Mouse (Mus musculus) stomach, postnatal 0 days (tissue): ENCODE measurements around the gene Enpep. TPM values are rescaled to one million over a fixed set of nuclear protein-coding genes. Genes with fewer than 3 reads are reported as not detected.

Experiments used
- ATAC-seq: fragments of 200-750 bp; cut with Nextera tagmentation; 2 replicates; pipeline ENCODE4 v1.8.0; 2017; ENCODE audit not compliant: low FRiP score, low TSS enrichment
- DNase-seq: peaks from one replicate; pipeline ENCODE4 v3.0.0-alpha.2; 2016; ENCODE audit warnings: low spot score
- H3K27ac ChIP-seq: fragments of 300-500 bp; sonication (generic); replicated peaks from 2 replicates; pipeline ENCODE4 v1.5.1; 2014; ENCODE audit warnings: mild to moderate bottlenecking, control low read depth
- H3K27me3 ChIP-seq: fragments of 300-500 bp; sonication (generic); 2 replicates; pipeline ENCODE4 v1.6.1; 2014; ENCODE audit warnings: low read length; ENCODE audit not compliant: control insufficient read depth, insufficient read depth
- H3K36me3 ChIP-seq: fragments of 300-500 bp; sonication (generic); 2 replicates; pipeline ENCODE4 v1.6.1; 2014; ENCODE audit warnings: low read length, mixed read lengths; ENCODE audit not compliant: control insufficient read depth, insufficient read depth
- H3K4me1 ChIP-seq: fragments of 300-500 bp; sonication (generic); replicated peaks from 2 replicates; pipeline ENCODE4 v1.6.1; 2014; ENCODE audit warnings: antibody characterized with exemption; ENCODE audit not compliant: control insufficient read depth, insufficient read depth
- H3K4me2 ChIP-seq: fragments of 300-500 bp; sonication (generic); replicated peaks from 2 replicates; pipeline ENCODE4 v1.6.1; 2014; ENCODE audit warnings: low read depth, mild to moderate bottlenecking, control low read depth, moderate library complexity
- H3K4me3 ChIP-seq: fragments of 300-500 bp; sonication (generic); 2 replicates; pipeline ENCODE4 v1.5.1; 2014; ENCODE audit warnings: low read depth, low read length, control low read depth
- H3K9ac ChIP-seq: fragments of 300-500 bp; sonication (generic); 2 replicates; pipeline ENCODE4 v1.6.1; 2014; ENCODE audit warnings: mild to moderate bottlenecking, low read length, control low read depth, mixed read lengths
- H3K9me3 ChIP-seq: fragments of 300-500 bp; sonication (generic); 2 replicates; pipeline ENCODE4 v1.6.1; 2016; ENCODE audit warnings: low read length; ENCODE audit not compliant: control insufficient read depth
- CTCF ChIP-seq: IDR thresholded peaks from 2 replicates; pipeline ENCODE4 v1.5.1; 2016; ENCODE audit warnings: antibody characterized with exemption, low read depth, mild to moderate bottlenecking, moderate library complexity
- EP300 ChIP-seq: optimal IDR thresholded peaks from 2 replicates; pipeline ENCODE3; 2016; ENCODE audit warnings: antibody characterized with exemption
- WGBS: fragments of 180-500 bp; shearing (Covaris S2); extraction: QIAGEN DNeasy Blood & Tissue Kit; methylation state at CpG from one replicate; pipeline ENCODE4 v1.1.7; 2014; 5-methylcytosine and 5-hydroxymethylcytosine counted together
- polyA plus RNA-seq: library from polyadenylated mRNA; unstranded; fragments of >200 nt; fragmentation: Nextera tagmentation; extraction: Ambion mirVana; gene quantifications from 2 replicates; pipeline ENCODE4 v1.2.1, GENCODE M21; 2015

Gene Enpep
- polyA plus RNA-seq, 1 experiment from 2014 or later: 6.3 TPM

DNA sequence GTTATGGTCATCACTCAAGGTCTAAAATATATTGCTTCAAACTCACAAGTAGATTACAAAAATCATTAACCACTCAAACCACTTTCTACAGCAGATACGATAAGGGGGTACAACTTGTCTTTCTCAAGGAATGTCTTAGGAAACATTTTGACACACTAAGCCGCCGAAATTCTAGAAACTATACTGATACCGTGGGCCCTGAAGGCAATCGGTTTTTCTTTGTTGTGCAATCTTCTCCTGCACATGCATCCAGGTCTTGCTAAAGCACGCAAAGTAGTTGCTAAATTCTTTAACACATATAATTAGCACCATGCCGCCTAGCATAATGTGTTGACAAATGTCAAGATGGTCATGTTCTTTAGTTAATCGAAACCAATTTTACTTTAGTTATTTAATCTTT lies 53.1 kb downstream of the Enpep start:
- Histone ChIP-seq H3K4me2 (no peak overlapping the region), H3K27ac (no peak overlapping the region), H3K4me1 (no peaks in the 10 kb centered on the region), H3K4me3 (no peak overlapping the region), H3K27me3 (no peaks in the 10 kb centered on the region), H3K36me3 (no peaks in the 10 kb centered on the region), H3K9me3 (no peaks in the 10 kb centered on the region), H3K9ac (no peak overlapping the region)
- TF ChIP-seq CTCF (no peak), EP300 (no peak)
- DNase-seq: no peak
- ATAC-seq: no peak
- WGBS: 88% methylated on average over 8 of the region's 8 CpGs

DNA sequence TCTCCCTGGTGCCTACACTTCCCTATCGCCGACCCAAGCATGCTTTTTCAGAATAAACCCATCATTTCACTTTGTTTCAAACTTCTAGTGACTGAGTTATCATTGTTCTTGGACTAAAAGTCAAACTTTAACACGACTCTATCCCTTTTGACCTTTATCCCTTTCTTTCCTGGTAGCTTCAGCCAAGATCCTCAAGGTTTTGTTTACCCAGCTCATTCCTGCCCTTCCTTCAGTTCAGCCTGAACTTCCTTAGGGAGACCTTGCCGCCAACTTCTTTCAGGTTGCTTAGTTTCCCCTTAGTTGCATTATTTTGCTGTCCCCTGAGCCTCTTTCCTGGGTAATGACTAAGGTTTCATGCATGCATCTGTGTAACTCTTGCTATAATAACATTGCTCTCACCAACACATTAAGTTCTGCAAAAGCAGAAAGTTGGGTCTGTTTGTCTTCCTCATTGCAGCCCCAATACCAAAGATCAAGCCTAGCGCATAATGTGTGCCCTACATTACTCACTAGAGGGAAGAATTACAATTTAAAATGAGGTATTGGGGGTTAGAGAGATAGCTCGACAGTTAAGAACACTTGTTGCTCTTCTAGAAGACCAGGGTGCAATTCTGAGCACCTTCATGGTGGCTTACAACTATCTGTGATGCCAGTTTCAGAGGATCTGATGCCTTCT lies 59.2 kb downstream of the Enpep start:
- WGBS: 57% methylated on average over 6 of the region's 6 CpGs

DNA sequence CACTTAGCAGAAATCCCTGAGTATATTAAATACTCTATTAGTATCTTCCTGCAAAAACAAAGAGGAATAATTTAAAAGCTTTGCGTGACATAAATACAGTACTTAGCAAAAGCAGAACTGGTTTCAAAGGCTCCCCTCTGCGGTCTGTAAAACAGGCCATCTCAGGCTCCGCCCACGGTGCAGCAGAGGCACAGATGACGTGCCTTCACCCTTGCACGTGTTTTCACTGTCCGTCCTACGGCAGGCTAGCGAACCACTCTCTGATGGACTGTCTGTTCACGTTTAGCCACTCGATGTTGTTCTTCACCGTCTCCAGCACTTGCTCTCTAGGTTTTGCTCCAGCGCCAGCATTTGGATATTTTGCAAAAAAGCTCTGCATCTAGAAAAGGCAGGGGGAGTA lies 62.5 kb downstream of the Enpep start:
- H3K36me3 ChIP-seq: no peaks in the 10 kb centered on the region
- no peak overlapping the region for H3K27ac ChIP-seq
- H3K9me3 ChIP-seq: no peaks in the 10 kb centered on the region
- no peak overlapping the region for H3K4me2 ChIP-seq
- no peak overlapping the region for H3K4me3 ChIP-seq
- DNase-seq (no peak), ATAC-seq (no peak)
- H3K9ac ChIP-seq: no peak overlapping the region
- H3K4me1 ChIP-seq: no peaks in the 10 kb centered on the region
- H3K27me3 ChIP-seq: no peaks in the 10 kb centered on the region
- TF ChIP-seq EP300: no peak
- TF ChIP-seq CTCF: no peak
- WGBS: 51% methylated on average over 13 of the region's 13 CpGs

More for the DNA sequence above, 59.2 kb downstream of the Enpep start:
- no peak overlapping the region for H3K27ac ChIP-seq
- H3K36me3 ChIP-seq: no peaks in the 10 kb centered on the region
- ATAC-seq: no peak
- no peak overlapping the region for H3K4me2 ChIP-seq
- no peaks in the 10 kb centered on the region for H3K9me3 ChIP-seq
- TF ChIP-seq CTCF (no peak), EP300 (no peak)
- no peak overlapping the region for H3K4me3 ChIP-seq
- no peaks in the 10 kb centered on the region for H3K27me3 ChIP-seq
- no peak overlapping the region for H3K9ac ChIP-seq
- no peak for DNase-seq
- H3K4me1 ChIP-seq: no peaks in the 10 kb centered on the region

DNA sequence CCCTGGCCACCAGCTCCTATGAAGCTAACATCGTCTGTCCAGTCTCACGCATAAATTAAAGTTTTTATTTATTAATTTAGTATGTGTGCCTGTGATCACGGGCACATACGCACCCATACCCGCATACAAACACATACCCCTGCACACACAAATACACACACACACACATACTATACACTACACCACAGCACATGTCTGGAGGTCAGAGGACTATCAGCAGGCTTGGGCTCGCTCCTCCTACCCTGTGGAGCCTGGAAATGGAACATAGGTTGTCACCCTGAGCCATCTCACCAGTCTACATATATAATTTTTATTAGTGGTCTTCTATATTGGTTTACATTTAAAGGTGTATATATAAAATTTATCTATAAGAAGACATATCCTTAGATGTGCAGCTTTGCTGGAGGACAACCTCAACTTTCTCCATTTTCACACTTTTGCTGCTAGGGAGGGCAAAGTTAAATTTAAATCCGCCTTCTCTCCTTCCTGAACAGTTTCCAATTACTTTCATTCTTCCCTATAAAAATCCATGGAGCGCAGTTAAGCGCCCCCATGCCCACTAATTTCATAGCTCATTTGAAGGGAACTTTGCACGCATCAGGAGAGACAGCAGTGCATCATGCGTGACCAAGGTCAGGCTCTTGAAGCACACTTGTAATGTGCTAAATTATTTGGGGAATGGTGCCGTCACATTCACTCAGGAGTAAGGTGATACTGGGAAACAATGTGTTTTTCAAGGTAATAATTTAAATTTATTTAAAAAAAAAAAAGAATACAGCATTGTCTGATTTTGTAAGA lies 63.4 kb downstream of the Enpep start:
- Histone ChIP-seq H3K4me1 (no peaks in the 10 kb centered on the region), H3K36me3 (no peaks in the 10 kb centered on the region), H3K4me2 (no peak overlapping the region), H3K27ac (no peak overlapping the region), H3K27me3 (no peaks in the 10 kb centered on the region), H3K9me3 (no peaks in the 10 kb centered on the region), H3K9ac (no peak overlapping the region), H3K4me3 (no peak overlapping the region)
- TF ChIP-seq CTCF (no peak), EP300 (no peak)
- 95% methylated on average over 12 of the region's 12 CpGs for WGBS
- no peak for DNase-seq
- ATAC-seq: no peak

DNA sequence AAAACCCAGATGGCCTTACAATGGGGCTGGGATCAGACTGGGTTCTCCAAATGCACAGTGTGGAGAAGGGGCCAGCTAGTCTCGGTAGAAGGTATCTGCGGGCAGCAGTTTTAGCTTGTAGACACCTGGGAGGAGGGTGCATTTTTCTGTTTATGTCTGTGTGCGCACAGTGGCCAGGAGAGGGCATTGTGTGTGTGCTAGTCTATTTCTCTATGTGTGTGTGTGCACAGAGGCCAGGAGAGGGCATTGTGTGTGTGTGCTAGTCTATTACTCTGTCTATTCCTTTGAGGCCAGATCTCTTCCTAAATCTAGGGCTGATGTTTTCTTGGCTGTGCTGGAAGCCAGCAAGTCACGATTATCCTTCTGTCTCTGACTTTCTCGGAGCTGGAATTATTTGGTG lies 74.0 kb downstream of the Enpep start:
- TF ChIP-seq EP300: no peak
- TF ChIP-seq CTCF: peak; percentile 46
- no peaks in the 10 kb centered on the region for H3K27me3 ChIP-seq
- no peak overlapping the region for H3K4me3 ChIP-seq
- no peaks in the 10 kb centered on the region for H3K36me3 ChIP-seq
- DNase-seq: no peak
- ATAC-seq: no peak
- no peak overlapping the region for H3K27ac ChIP-seq
- no peak overlapping the region for H3K9ac ChIP-seq
- no peak overlapping the region for H3K4me2 ChIP-seq
- 71% methylated on average over 5 of the region's 5 CpGs for WGBS
- no peaks in the 10 kb centered on the region for H3K9me3 ChIP-seq
- H3K4me1 ChIP-seq: no peaks in the 10 kb centered on the region

DNA sequence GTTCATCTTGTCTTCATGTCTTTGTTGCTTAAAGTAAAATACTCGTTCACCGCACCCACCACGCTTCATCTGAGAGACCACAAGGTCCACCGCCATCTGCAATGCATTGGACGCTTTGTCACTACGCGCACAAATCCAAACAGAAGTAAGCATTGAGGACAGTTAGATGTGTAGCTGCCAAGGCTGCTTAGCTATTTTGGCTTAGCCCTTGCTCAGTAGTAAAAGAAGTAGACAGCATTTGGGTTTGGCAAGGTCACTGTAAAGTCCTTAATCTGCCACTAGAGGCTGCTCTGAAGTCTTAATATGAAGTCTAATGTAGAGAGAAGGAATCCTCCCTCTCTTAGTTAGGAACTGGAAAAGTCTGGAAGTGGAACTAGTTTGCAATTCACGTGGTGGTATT lies 75.8 kb downstream of the Enpep start:
- Histone ChIP-seq H3K9ac (no peak overlapping the region), H3K36me3 (no peaks in the 10 kb centered on the region), H3K9me3 (no peaks in the 10 kb centered on the region), H3K27me3 (no peaks in the 10 kb centered on the region), H3K4me2 (peak overlapping the region; percentile 36; the same call in 1 of the 2 replicates), H3K27ac (no peak overlapping the region), H3K4me1 (no peaks in the 10 kb centered on the region), H3K4me3 (no peak overlapping the region)
- no peak for ATAC-seq
- TF ChIP-seq EP300 (no peak), CTCF (peak; percentile 68)
- DNase-seq: no peak
- 47% methylated on average over 8 of the region's 8 CpGs for WGBS
